Mouse (Mus musculus): ENCODE results near the gene Nin. TPM values are rescaled to one million over a fixed set of nuclear protein-coding genes. Genes with fewer than 3 reads are reported as not detected.

The Nin gene
- total and polyA plus RNA-seq, 2 experiments from 2014 or later, result 8.5 to 28.4 TPM

- Histone ChIP-seq H3K4me1 (ENCODE audit: insufficient read depth) (no peaks in the 10 kb centered on the region), H3K27ac (ENCODE audit: low read depth, low read length) (no peak overlapping the region), H3K4me3 (ENCODE audit: low read depth, low read length) (no peak overlapping the region), H3K36me3 (ENCODE audit: insufficient read depth) (peaks cover 8% of the 10 kb centered on the region; the same call in 1 of the 2 replicates), H3K27me3 (ENCODE audit: insufficient read depth, low read length) (no peaks in the 10 kb centered on the region), H3K9ac (no peak overlapping the region), H3K9me3 (ENCODE audit: low read length) (no peaks in the 10 kb centered on the region), H3K4me2 (ENCODE audit: low read depth) (no peak overlapping the region)
- no peak for TF ChIP-seq CTCF (IDR thresholded peaks at IDR 0.05; ENCODE audit: low read depth)
- ATAC-seq, result no peak
- 57% methylated on average over 3 of the region's 3 CpGs for WGBS
- no peak for DNase-seq
Observed at GRCm38 (mm10) chr12:70085351-70085750, 28.2 kb downstream of the Nin start.

DNA sequence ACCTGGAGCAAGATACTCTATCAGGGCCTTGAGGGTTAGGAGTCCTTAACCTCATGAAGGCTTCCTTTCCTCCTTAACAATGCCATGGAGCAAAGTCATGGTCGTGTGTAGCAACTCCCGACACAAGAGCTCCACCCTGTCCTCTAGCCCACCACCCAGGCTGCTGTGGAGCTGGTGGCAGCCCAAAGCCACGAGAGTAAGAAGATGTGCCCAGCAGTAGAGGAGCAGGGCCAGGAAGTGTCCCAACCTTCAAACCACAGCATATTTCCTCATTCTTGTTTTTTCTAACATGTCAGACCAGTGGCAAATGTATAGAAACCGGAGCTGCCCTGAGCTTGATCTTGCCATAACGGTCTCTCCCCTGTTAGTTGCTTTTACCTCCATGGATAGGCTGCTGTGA is 29.3 kb downstream of the Nin start:
- Histone ChIP-seq H3K4me1 (ENCODE audit: insufficient read depth) (no peaks in the 10 kb centered on the region), H3K27ac (ENCODE audit: low read depth, low read length) (no peak overlapping the region), H3K9me3 (ENCODE audit: low read length) (no peaks in the 10 kb centered on the region), H3K4me2 (ENCODE audit: low read depth) (no peak overlapping the region), H3K36me3 (ENCODE audit: insufficient read depth) (peaks cover 6% of the 10 kb centered on the region; the same call in 1 of the 2 replicates), H3K9ac (no peak overlapping the region), H3K4me3 (ENCODE audit: low read depth, low read length) (no peak overlapping the region), H3K27me3 (ENCODE audit: insufficient read depth, low read length) (no peaks in the 10 kb centered on the region)
- ATAC-seq (no peak), DNase-seq (no peak)
- WGBS, result 89% methylated on average over 5 of the region's 5 CpGs
- TF ChIP-seq CTCF (IDR thresholded peaks at IDR 0.05; ENCODE audit: low read depth), result no peak

DNA sequence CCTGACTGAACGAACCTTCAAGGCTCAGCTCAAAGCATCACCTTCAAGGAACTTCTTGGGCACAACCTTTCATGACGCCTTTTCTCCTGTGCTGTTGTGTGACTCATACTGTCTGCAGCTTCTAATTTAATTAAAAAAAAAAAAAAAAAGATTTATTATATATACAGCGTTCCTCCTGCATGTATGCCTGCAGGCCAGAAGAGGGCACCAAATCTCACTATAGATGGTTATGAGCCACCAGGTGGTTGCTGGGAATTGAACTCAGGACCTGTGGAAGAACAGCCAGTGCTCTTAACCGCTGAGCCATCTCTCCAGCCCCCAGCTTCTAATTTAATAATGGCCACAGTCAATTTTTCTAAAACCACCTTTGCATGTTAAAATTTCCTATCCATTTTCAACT is 29.8 kb downstream of the Nin start:
- 96% methylated on average over 4 of the region's 4 CpGs for WGBS
- H3K27ac ChIP-seq (ENCODE audit: low read depth, low read length), result no peak overlapping the region
- H3K4me2 ChIP-seq (ENCODE audit: low read depth), result no peak overlapping the region
- no peak overlapping the region for H3K4me3 ChIP-seq (ENCODE audit: low read depth, low read length)
- no peak overlapping the region for H3K9ac ChIP-seq
- H3K9me3 ChIP-seq (ENCODE audit: low read length), result no peaks in the 10 kb centered on the region
- TF ChIP-seq CTCF (IDR thresholded peaks at IDR 0.05; ENCODE audit: low read depth), result peak; percentile 7; the same call in 1 of the 2 replicates
- H3K36me3 ChIP-seq (ENCODE audit: insufficient read depth), result peaks cover 6% of the 10 kb centered on the region; the same call in 1 of the 2 replicates
- no peaks in the 10 kb centered on the region for H3K27me3 ChIP-seq (ENCODE audit: insufficient read depth, low read length)
- H3K4me1 ChIP-seq (ENCODE audit: insufficient read depth), result no peaks in the 10 kb centered on the region
- DNase-seq (no peak), ATAC-seq (no peak)

DNA sequence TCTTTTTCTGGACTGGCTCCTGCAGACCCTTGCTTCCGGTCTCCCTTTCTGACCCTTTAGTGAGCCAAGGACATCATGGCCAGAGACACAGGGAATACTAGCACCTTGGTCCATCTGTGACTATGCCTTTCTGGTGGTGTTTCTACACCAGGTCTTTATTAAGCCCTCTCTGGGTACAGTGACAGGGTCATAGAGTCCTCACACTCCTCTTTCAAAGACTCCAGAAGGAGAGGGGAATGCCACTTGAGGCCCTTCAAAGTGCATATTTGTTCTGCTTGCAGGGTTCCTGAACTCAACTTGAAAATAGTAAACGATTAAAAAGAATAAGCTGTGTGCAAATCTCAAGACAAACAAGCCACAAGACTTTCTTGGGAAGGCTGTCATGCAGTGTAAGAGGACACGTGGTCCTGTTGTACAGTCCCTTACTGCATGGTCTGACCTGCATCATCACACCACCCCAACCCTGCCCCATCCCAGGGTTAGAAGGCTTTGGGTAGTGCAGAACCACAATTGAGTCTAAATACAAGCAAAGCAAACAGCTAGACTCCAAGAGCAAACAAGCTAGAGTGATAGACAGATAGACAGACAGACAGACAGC is 30.5 kb downstream of the Nin start:
- Histone ChIP-seq H3K4me3 (ENCODE audit: low read depth, low read length) (no peak overlapping the region), H3K9ac (no peak overlapping the region), H3K4me2 (ENCODE audit: low read depth) (no peak overlapping the region), H3K27ac (ENCODE audit: low read depth, low read length) (no peak overlapping the region), H3K27me3 (ENCODE audit: insufficient read depth, low read length) (no peaks in the 10 kb centered on the region), H3K4me1 (ENCODE audit: insufficient read depth) (no peaks in the 10 kb centered on the region), H3K9me3 (ENCODE audit: low read length) (no peaks in the 10 kb centered on the region), H3K36me3 (ENCODE audit: insufficient read depth) (peaks cover 6% of the 10 kb centered on the region)
- ATAC-seq, result no peak
- 88% methylated on average over 3 of the region's 3 CpGs for WGBS
- no peak for DNase-seq
- no peak for TF ChIP-seq CTCF (IDR thresholded peaks at IDR 0.05; ENCODE audit: low read depth)

DNA sequence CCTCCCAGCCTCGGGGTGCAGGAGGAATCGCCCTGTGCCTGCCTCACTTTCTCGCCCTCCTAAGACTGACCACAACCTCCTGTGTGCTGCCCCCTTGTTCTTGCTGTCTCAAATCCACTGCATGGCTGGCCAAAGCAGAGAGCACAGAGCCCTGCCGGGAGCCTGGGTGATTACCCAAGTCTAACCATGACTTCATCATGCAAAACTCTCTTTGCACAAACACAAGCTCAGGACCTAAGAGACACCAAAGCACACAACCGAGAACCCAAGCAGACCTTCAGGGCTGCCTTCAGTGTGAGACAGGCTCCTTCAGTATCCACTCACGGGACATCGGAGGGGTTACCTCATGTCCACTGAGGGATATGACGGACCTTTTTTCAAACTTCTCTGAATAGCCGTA is 31.0 kb downstream of the Nin start:
- Histone ChIP-seq H3K4me1 (ENCODE audit: insufficient read depth) (no peaks in the 10 kb centered on the region), H3K36me3 (ENCODE audit: insufficient read depth) (peaks cover 2% of the 10 kb centered on the region; the same call in 1 of the 2 replicates), H3K4me2 (ENCODE audit: low read depth) (no peak overlapping the region), H3K9me3 (ENCODE audit: low read length) (no peaks in the 10 kb centered on the region), H3K9ac (no peak overlapping the region), H3K4me3 (ENCODE audit: low read depth, low read length) (no peak overlapping the region), H3K27me3 (ENCODE audit: insufficient read depth, low read length) (no peaks in the 10 kb centered on the region), H3K27ac (ENCODE audit: low read depth, low read length) (no peak overlapping the region)
- DNase-seq, result no peak
- no peak for ATAC-seq
- no peak for TF ChIP-seq CTCF (IDR thresholded peaks at IDR 0.05; ENCODE audit: low read depth)
- 92% methylated on average over 9 of the region's 9 CpGs for WGBS

- Histone ChIP-seq H3K36me3 (ENCODE audit: insufficient read depth) (peaks cover 10% of the 10 kb centered on the region; the same call in 1 of the 2 replicates), H3K9me3 (ENCODE audit: low read length) (no peaks in the 10 kb centered on the region), H3K4me2 (ENCODE audit: low read depth) (no peak overlapping the region), H3K9ac (no peak overlapping the region), H3K27me3 (ENCODE audit: insufficient read depth, low read length) (no peaks in the 10 kb centered on the region), H3K27ac (ENCODE audit: low read depth, low read length) (no peak overlapping the region), H3K4me1 (ENCODE audit: insufficient read depth) (no peaks in the 10 kb centered on the region), H3K4me3 (ENCODE audit: low read depth, low read length) (no peak overlapping the region)
- TF ChIP-seq CTCF (IDR thresholded peaks at IDR 0.05; ENCODE audit: low read depth), result no peak
- ATAC-seq (no peak), DNase-seq (no peak)
- WGBS, result 88% methylated on average over 7 of the region's 7 CpGs
Observed at GRCm38 (mm10) chr12:70078471-70079025, 35.0 kb downstream of the Nin start.

DNA sequence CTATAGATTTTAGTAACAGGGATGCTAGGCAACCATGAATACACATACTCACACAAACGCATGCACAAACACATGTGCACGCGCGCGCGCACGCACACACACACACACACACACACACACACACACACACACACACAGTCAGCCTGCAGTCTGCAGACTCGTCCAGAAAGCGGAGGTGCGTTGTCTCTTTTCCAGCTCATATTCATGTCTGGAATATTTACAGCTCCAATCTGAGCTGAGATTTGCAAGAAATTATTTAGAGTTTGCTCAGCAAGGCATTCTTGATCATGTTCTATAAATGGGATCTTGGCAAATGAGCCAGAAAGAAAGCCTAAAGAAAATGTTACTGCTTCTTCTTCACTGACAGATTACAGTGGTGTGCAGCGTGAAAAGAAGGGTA is 37.0 kb downstream of the Nin start:
- ATAC-seq, result no peak
- Histone ChIP-seq H3K9ac (no peak overlapping the region), H3K36me3 (ENCODE audit: insufficient read depth) (peaks cover 10% of the 10 kb centered on the region; the same call in 1 of the 2 replicates), H3K27ac (ENCODE audit: low read depth, low read length) (peak overlapping the region; percentile 46; the same call in 1 of the 2 replicates), H3K4me1 (ENCODE audit: insufficient read depth) (peaks cover under 1% of the 10 kb centered on the region), H3K27me3 (ENCODE audit: insufficient read depth, low read length) (no peaks in the 10 kb centered on the region), H3K4me3 (ENCODE audit: low read depth, low read length) (no peak overlapping the region), H3K4me2 (ENCODE audit: low read depth) (no peak overlapping the region), H3K9me3 (ENCODE audit: low read length) (no peaks in the 10 kb centered on the region)
- 85% methylated on average over 11 of the region's 11 CpGs for WGBS
- DNase-seq, result no peak
- no peak for TF ChIP-seq CTCF (IDR thresholded peaks at IDR 0.05; ENCODE audit: low read depth)

All from forebrain, postnatal 0 days (tissue).